Mouse (Mus musculus) midbrain, embryonic 12.5 days (tissue): ENCODE data around the gene Tmem160. TPM values are rescaled to one million over a fixed set of nuclear protein-coding genes. Genes with fewer than 3 reads are reported as not detected.

Experiments used
- ATAC-seq: fragments of 200-750 bp; cut with Nextera tagmentation; 2 replicates; pipeline ENCODE4 v1.8.0; 2017; ENCODE audit warnings: low read depth, moderate TSS enrichment, moderate library complexity; ENCODE audit not compliant: low FRiP score
- H3K27ac ChIP-seq: fragments of 300-500 bp; sonication (generic); replicated peaks from 2 replicates; pipeline ENCODE4 v1.5.1; 2016; ENCODE audit warnings: mild to moderate bottlenecking
- H3K27me3 ChIP-seq: fragments of 300-500 bp; sonication (generic); 2 replicates; pipeline ENCODE4 v1.6.1; 2016; ENCODE audit warnings: mild to moderate bottlenecking
- H3K36me3 ChIP-seq: fragments of 300-500 bp; sonication (generic); 2 replicates; pipeline ENCODE4 v1.6.1; 2016
- H3K4me1 ChIP-seq: fragments of 300-500 bp; sonication (generic); 2 replicates; pipeline ENCODE4 v1.6.1; 2016
- H3K4me2 ChIP-seq: fragments of 300-500 bp; sonication (generic); replicated peaks from 2 replicates; pipeline ENCODE4 v1.6.1; 2016; ENCODE audit warnings: mild to moderate bottlenecking, moderate library complexity
- H3K4me3 ChIP-seq: fragments of 300-500 bp; sonication (generic); 2 replicates; pipeline ENCODE4 v1.5.1; 2016; ENCODE audit warnings: mild to moderate bottlenecking
- H3K9ac ChIP-seq: fragments of 300-500 bp; sonication (generic); replicated peaks from 2 replicates; pipeline ENCODE4 v1.6.1; 2016; ENCODE audit warnings: mild to moderate bottlenecking, moderate library complexity
- H3K9me3 ChIP-seq: fragments of 300-500 bp; sonication (generic); 2 replicates; pipeline ENCODE4 v1.6.1; 2016; ENCODE audit warnings: mild to moderate bottlenecking
- WGBS: fragments of 180-500 bp; shearing (Covaris S2); methylation state at CpG from one replicate; pipeline ENCODE4 v1.1.7; 2016; 5-methylcytosine and 5-hydroxymethylcytosine counted together
- polyA plus RNA-seq: library from polyadenylated mRNA; unstranded; fragments of >200 nt; fragmentation: Nextera tagmentation; extraction: Ambion mirVana; gene quantifications from 2 replicates; pipeline ENCODE4 v1.2.1, GENCODE M21; 2016

Gene Tmem160
- polyA plus RNA-seq = 46.9 and 51.1 TPM in 2 replicates

DNA sequence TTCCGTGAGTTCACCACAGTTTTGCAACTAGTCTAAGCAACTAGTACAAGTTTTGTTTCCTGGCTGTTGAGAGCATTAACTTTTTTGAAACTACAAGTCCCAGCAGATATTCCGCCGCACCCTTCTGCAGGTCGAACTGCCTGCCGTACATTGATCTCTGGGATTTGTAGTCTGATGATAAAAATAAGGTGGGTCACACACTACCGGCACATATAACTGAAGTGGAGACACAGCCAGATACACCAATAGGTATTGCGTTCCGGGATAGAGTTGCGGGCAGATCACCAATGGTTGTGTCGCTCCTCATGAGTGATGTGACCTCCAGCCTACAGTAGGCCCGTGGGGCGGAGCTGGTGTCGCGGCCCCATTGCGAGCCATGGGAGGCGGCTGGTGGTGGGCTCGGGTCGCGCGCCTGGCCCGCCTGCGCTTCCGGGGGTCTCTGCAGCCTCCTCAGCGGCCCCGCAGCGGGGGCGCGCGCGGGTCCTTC is at the start of gene Tmem160:
Gene Tmem160, plus strand, starts transcription at position 193 of the 487 bp plus-strand sequence.
- WGBS = 1% methylated on average over 30 of the region's 30 CpGs
- peak; percentile 97 for ATAC-seq

DNA sequence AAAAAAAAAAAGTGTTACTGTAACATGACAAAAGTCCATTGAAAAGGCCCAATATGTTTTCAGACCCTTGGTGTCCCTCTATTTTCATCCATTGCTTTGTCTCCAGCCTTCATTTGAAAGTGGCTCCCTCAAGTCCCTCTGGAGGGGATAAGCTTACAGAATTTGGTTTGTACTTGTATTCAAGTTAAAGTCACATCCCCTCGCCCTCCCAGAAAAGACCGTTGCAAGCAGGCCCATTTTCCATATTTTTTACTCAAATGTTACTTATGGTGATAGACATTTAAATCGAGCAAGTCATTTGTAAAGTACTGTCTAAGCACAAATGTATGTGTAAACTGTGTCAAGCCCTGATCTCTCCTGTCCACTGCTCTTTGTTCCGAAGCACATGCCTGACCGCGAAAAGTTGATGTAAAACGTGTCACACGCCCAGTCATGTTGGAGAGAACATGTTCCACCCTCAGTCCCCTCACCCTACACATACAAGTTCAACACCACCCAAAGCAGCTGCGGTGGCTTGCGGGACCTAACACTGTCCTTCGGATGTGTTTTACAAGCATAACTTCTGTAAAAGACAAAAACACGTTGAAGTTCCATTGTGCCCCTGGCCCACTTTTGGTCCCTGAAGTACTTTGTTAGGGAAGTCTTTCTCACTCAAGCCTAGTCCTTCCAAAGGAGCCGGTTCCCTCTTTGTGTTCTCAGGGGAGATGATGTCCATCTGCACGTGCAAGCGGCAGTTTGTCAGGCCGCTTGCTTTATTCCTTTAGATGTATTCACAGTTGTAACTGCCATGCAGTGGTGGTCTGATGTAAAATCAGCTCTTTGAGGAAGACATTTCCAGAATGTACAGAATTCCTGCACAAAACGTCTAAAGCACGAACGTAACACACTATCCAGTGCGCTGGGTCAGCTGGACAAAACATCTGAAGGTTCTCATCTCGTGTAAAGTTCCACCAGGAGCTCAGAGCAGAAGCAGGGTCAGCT is 49.3 kb upstream of the Tmem160 start:
- Histone ChIP-seq H3K9ac (peak overlapping the region; percentile 100), H3K9me3 (no peaks in the 10 kb centered on the region), H3K4me2 (peak overlapping the region; percentile 82), H3K4me3 (peak overlapping the region; percentile 92), H3K27me3 (no peaks in the 10 kb centered on the region), H3K36me3 (0 out of 2 replicates have a peak, but pooled peaks cover 6% of the 10 kb centered on the region), H3K27ac (peak overlapping the region; percentile 100), H3K4me1 (peaks cover 40% of the 10 kb centered on the region)
- no peak for ATAC-seq
- 31% methylated on average over 21 of the region's 21 CpGs for WGBS

More for the DNA sequence above, at the start of gene Tmem160:
- peak within 1 kb of the TSS; percentile 68 for H3K4me3 ChIP-seq
- peaks cover 8% of the 10 kb centered on the region for H3K4me1 ChIP-seq
- peak within 1 kb of the TSS; percentile 94 for H3K4me2 ChIP-seq
- H3K9ac ChIP-seq = peak within 1 kb of the TSS; percentile 78
- H3K9me3 ChIP-seq = no peaks in the 10 kb centered on the region
- H3K27me3 ChIP-seq = peaks cover 23% of the 10 kb centered on the region
- H3K27ac ChIP-seq = peak within 1 kb of the TSS; percentile 20
- H3K36me3 ChIP-seq = peaks cover 9% of the 10 kb centered on the region; the same call in 1 of the 2 replicates

DNA sequence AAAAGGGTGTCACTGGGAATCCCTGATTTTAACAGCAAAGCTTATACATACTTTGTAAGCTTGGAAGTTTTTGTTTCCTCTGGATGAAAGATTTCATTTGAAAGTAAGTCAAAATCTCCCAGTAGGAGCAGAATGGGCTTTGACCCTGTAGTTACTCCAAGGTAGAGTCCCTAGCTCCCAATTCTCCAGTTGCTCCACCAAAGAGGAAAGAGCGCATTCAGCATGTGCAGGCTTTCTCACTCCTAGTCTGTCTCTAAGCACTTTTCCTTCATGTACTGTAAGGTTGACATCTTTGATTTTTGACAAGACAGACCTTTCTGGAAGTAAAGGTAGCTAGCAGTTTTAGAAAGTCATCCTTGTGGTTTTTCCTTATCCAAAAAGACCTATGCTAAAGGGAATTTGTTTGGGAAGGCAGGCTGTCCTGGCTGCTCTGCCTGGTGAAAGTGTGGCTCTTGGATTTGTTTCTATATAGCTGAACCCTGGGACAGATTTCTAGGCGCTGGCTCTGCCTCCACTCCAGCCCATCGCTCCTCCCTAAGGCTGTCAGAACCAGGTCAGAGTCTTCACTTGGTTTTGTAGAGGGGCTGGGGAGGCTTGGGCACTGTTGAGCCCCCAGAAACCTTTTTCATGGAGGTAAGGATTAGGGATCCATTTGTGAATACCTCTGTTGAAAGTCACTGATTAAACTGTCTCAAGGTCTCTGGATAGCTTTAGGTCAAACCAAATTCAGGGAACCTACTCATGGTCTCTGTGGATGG is 48.1 kb upstream of the Tmem160 start:
- peak overlapping the region; percentile 13; the same call in 1 of the 2 replicates for H3K4me2 ChIP-seq
- no peaks in the 10 kb centered on the region for H3K9me3 ChIP-seq
- H3K36me3 ChIP-seq = 0 out of 2 replicates have a peak, but pooled peaks cover 7% of the 10 kb centered on the region
- H3K27me3 ChIP-seq = no peaks in the 10 kb centered on the region
- 0 out of 2 replicates have a peak overlapping the region, but pooled peaks have one; percentile 60 for H3K27ac ChIP-seq
- no peak for ATAC-seq
- H3K4me3 ChIP-seq = no peak overlapping the region
- 79% methylated on average over 3 of the region's 3 CpGs for WGBS
- peak overlapping the region; percentile 25 for H3K9ac ChIP-seq
- H3K4me1 ChIP-seq = peaks cover 32% of the 10 kb centered on the region

DNA sequence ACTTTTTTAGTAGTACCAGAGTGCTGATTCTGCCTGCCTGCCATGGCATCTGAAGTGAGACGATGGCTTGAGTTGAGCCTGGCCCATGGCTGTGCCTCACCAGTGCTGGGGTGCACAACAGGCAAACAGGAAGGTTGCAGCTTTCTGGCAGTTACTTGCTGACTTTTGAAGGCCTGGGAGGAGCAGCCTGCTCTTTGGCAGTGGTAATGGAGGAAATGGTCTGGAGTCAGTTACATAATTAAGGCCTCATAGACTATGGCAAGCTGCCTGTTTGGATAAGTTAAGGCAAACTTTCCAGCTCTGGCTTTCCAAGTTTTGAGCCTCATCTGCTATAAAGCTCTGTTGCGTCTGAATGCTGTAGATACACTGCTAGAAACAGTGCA is 47.5 kb upstream of the Tmem160 start:
- Histone ChIP-seq H3K4me2 (0 out of 2 replicates have a peak overlapping the region, but pooled peaks have one; percentile 16), H3K27ac (peak overlapping the region; percentile 60; the same call in 1 of the 2 replicates), H3K9me3 (no peaks in the 10 kb centered on the region), H3K36me3 (0 out of 2 replicates have a peak, but pooled peaks cover 7% of the 10 kb centered on the region), H3K4me1 (peaks cover 32% of the 10 kb centered on the region), H3K4me3 (no peak overlapping the region), H3K27me3 (no peaks in the 10 kb centered on the region), H3K9ac (peak overlapping the region; percentile 25; the same call in 1 of the 2 replicates)
- 86% methylated on average over 2 of the region's 2 CpGs for WGBS
- no peak for ATAC-seq

DNA sequence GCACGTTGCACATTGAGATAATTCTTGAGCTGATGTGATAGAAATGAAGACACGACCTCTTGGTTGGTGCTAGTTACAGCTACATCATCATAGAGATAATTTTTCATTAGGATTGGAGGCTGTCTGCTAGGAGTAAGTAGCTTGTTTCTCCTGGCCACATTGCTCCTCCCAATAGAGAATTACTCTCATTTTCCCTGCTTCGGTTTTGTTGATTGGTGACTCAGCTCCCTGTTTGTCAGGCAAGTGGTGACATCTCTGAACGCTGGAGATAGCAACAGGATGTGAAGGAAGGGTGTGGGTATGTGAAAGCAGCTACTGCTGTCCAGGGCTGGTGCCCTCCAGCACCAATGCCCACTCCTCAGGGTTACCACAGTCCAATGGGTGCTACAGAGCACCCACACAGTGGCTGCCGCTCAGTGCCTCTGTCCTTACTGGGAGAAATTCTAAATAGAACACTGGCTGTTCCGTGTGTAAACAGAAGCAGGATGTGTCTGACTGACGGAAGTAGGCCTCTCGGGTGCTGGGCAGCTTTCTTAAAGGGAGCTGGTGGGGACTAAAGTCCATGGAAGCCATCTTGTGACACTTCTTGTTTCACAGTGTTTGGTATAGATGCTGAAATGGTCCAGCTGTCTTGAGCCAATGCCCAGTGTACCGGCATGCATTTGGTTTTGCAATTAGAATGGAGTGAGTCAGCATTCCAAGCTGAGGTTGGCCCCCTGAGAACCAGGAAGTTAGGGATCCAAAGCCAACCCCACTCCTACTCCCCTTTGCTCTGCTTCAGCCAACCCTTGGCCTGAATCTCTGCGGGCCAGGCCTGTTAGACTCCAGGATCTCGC is 46.8 kb upstream of the Tmem160 start:
- Histone ChIP-seq H3K9me3 (no peaks in the 10 kb centered on the region), H3K27me3 (no peaks in the 10 kb centered on the region), H3K4me2 (peak overlapping the region; percentile 16), H3K9ac (0 out of 2 replicates have a peak overlapping the region, but pooled peaks have one; percentile 25), H3K4me3 (no peak overlapping the region), H3K4me1 (peaks cover 32% of the 10 kb centered on the region), H3K27ac (peak overlapping the region; percentile 60), H3K36me3 (0 out of 2 replicates have a peak, but pooled peaks cover 7% of the 10 kb centered on the region)
- no peak for ATAC-seq
- 73% methylated on average over 11 of the region's 11 CpGs for WGBS

- H3K36me3 ChIP-seq = 0 out of 2 replicates have a peak, but pooled peaks cover 7% of the 10 kb centered on the region
- H3K27ac ChIP-seq = no peak overlapping the region
- H3K4me1 ChIP-seq = peaks cover 34% of the 10 kb centered on the region
- no peak for ATAC-seq
- H3K9ac ChIP-seq = no peak overlapping the region
- no peak overlapping the region for H3K4me3 ChIP-seq
- H3K4me2 ChIP-seq = no peak overlapping the region
- no peaks in the 10 kb centered on the region for H3K9me3 ChIP-seq
- 93% methylated on average over 3 of the region's 3 CpGs for WGBS
- H3K27me3 ChIP-seq = no peaks in the 10 kb centered on the region
Measured at GRCm38 (mm10) chr7:16406978-16407377, 45.6 kb upstream of the Tmem160 start.

GRCm38 (mm10) chr7:16411100-16411499 is 41.5 kb upstream of the Tmem160 start:
- WGBS = 91% methylated on average over 5 of the region's 5 CpGs
- H3K9me3 ChIP-seq = no peaks in the 10 kb centered on the region
- no peak for ATAC-seq
- peaks cover 27% of the 10 kb centered on the region for H3K4me1 ChIP-seq
- H3K9ac ChIP-seq = no peak overlapping the region
- no peak overlapping the region for H3K4me2 ChIP-seq
- 0 out of 2 replicates have a peak overlapping the region, but pooled peaks have one; percentile 8 for H3K27ac ChIP-seq
- H3K36me3 ChIP-seq = peaks cover 17% of the 10 kb centered on the region
- H3K27me3 ChIP-seq = no peaks in the 10 kb centered on the region
- H3K4me3 ChIP-seq = no peak overlapping the region

GRCm38 (mm10) chr7:16412220-16412896 is 40.2 kb upstream of the Tmem160 start:
- peaks cover 29% of the 10 kb centered on the region for H3K36me3 ChIP-seq
- H3K4me1 ChIP-seq = peaks cover 24% of the 10 kb centered on the region
- no peak overlapping the region for H3K4me2 ChIP-seq
- H3K4me3 ChIP-seq = no peak overlapping the region
- ATAC-seq = no peak
- peak overlapping the region; percentile 72 for H3K27ac ChIP-seq
- H3K27me3 ChIP-seq = no peaks in the 10 kb centered on the region
- H3K9ac ChIP-seq = no peak overlapping the region
- H3K9me3 ChIP-seq = no peaks in the 10 kb centered on the region
- 88% methylated on average over 8 of the region's 8 CpGs for WGBS

- Histone ChIP-seq H3K27ac (peak overlapping the region; percentile 72), H3K9me3 (no peaks in the 10 kb centered on the region), H3K9ac (no peak overlapping the region), H3K36me3 (peaks cover 32% of the 10 kb centered on the region), H3K27me3 (no peaks in the 10 kb centered on the region), H3K4me3 (no peak overlapping the region), H3K4me2 (no peak overlapping the region), H3K4me1 (peaks cover 24% of the 10 kb centered on the region)
- 29% methylated on average over 2 of the region's 2 CpGs for WGBS
- no peak for ATAC-seq
Measured at GRCm38 (mm10) chr7:16412930-16413329, 39.6 kb upstream of the Tmem160 start.

DNA sequence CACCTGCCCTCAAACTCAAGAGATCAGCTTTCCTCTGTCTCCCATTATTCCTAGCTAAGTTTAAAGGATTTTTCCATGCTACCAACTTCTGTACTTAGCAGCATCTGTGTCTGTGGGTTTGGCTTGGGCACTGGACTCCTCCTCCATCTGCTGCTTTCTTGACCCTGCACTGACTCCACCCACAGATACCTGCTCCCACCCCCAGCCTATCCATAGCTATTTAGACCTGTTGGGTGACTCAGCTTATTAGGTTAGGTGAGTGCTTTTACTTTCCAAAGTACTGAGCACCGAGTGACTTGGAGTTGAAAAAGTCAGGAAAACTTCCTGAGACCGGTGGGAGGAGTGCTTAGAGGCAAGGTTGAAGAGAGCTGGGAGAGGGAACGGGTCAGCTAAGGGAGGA is 37.2 kb upstream of the Tmem160 start:
- peaks cover 24% of the 10 kb centered on the region for H3K4me1 ChIP-seq
- no peak overlapping the region for H3K9ac ChIP-seq
- H3K9me3 ChIP-seq = no peaks in the 10 kb centered on the region
- no peaks in the 10 kb centered on the region for H3K27me3 ChIP-seq
- H3K4me2 ChIP-seq = no peak overlapping the region
- WGBS = 82% methylated on average over 3 of the region's 3 CpGs
- no peak for ATAC-seq
- H3K27ac ChIP-seq = 0 out of 2 replicates have a peak overlapping the region, but pooled peaks have one; percentile 36
- H3K4me3 ChIP-seq = no peak overlapping the region
- H3K36me3 ChIP-seq = peaks cover 53% of the 10 kb centered on the region
